Mouse (Mus musculus) ES-E14 (cell line): ENCODE results near the gene Trim2. TPM values are rescaled to one million over a fixed set of nuclear protein-coding genes. Genes with fewer than 3 reads are reported as not detected.
A peak's percentile ranks its signal among the peaks of the same experiment; 100 is the strongest.

ENCODE experiments used
- DNase-seq: peaks from one replicate; pipeline ENCODE4 v3.0.0-alpha.2; 2013; ENCODE audit warnings: low read depth, low spot score
- H3K27ac ChIP-seq: 2 replicates; pipeline ENCODE4 v1.5.1; 2012; ENCODE audit warnings: low read depth, mild to moderate bottlenecking, low read length, moderate library complexity, mixed read lengths; ENCODE audit not compliant: poor library complexity, insufficient read depth, severe bottlenecking
- H3K36me3 ChIP-seq: 2 replicates; pipeline ENCODE4 v1.6.1; 2012; ENCODE audit warnings: mild to moderate bottlenecking, low read length, moderate library complexity, mixed read lengths; ENCODE audit not compliant: control insufficient read depth, poor library complexity, insufficient read depth, severe bottlenecking
- H3K4me1 ChIP-seq, 2 experiments: fragments of 150-350 bp in 1 of 2; sonication (generic) in 1 of 2; 2 replicates each; pipeline ENCODE4 v1.6.1; 2012; ENCODE audit warnings: low read length in 2 of 2, mild to moderate bottlenecking in 1 of 2, mixed read lengths in 1 of 2; ENCODE audit not compliant: control insufficient read depth in 2 of 2, insufficient read depth in 2 of 2, poor library complexity in 1 of 2
- H3K4me3 ChIP-seq, 2 experiments: fragments of 150-350 bp in 1 of 2; sonication (generic) in 1 of 2; 2 replicates each; pipeline ENCODE4 v1.5.1; 2012; ENCODE audit warnings: low read length in 2 of 2, low read depth in 1 of 2, mild to moderate bottlenecking in 1 of 2, mixed read lengths in 1 of 2; ENCODE audit not compliant: insufficient read depth in 1 of 2, poor library complexity in 1 of 2, severe bottlenecking in 1 of 2
- H3K9ac ChIP-seq: 2 replicates; pipeline ENCODE4 v1.6.1; 2012; ENCODE audit warnings: low read depth, mild to moderate bottlenecking, low read length, mixed read lengths; ENCODE audit not compliant: poor library complexity, insufficient read depth, severe bottlenecking
- H3K9me3 ChIP-seq: fragments of 150-350 bp; sonication (generic); 2 replicates; pipeline ENCODE4 v1.6.1; 2012; ENCODE audit warnings: low read depth, mild to moderate bottlenecking, low read length; ENCODE audit not compliant: control insufficient read depth, insufficient read depth
- CHD2 ChIP-seq: IDR thresholded peaks from 2 replicates; pipeline ENCODE4 v1.6.1; 2014; ENCODE audit warnings: mild to moderate bottlenecking, low read depth, low read length, inconsistent platforms
- HCFC1 ChIP-seq: IDR thresholded peaks from 2 replicates; pipeline ENCODE4 v1.6.1; 2012; ENCODE audit warnings: low read length, inconsistent platforms, borderline replicate concordance; ENCODE audit not compliant: insufficient read depth
- MAFK ChIP-seq: IDR thresholded peaks from 2 replicates; pipeline ENCODE4 v1.6.1; 2014; ENCODE audit warnings: mild to moderate bottlenecking, low read depth, low read length, inconsistent platforms; ENCODE audit not compliant: insufficient read depth
- ZC3H11A ChIP-seq: IDR thresholded peaks from 2 replicates; pipeline ENCODE4 v1.6.1; 2012; ENCODE audit warnings: low read depth, mild to moderate bottlenecking, inconsistent platforms, low read length, borderline replicate concordance
- ZNF384 ChIP-seq: IDR thresholded peaks from 2 replicates; pipeline ENCODE4 v1.6.1; 2012; ENCODE audit warnings: low read depth, low read length, inconsistent platforms
- in situ Hi-C, 2 experiments: fragments of 600-800 bp; cut with MboI; formaldehyde crosslinking; loops; one replicate each; pipeline ENCODE4 v1.15.1; 2025; ENCODE audit warnings: low sequenced_read_pairs in 2 of 2, inconsistent platforms in 1 of 2; ENCODE audit not compliant: unreplicated experiment in 2 of 2
- total RNA-seq: library from RNA; depleted of rRNA; stranded (reverse); fragments of 300-350 nt; gene quantifications from 2 replicates; pipeline ENCODE4 v1.2.3, GENCODE M21; 2012

The Trim2 gene
- total RNA-seq, 1 experiment, result 27.3 TPM

- H3K36me3 ChIP-seq, result no peaks in the 10 kb centered on the region
- peak overlapping the region; percentile 58 to 60 for H3K4me3 ChIP-seq
- in situ Hi-C loops, result no loop called here
- H3K4me1 ChIP-seq, result peaks cover 0 to 6% of the 10 kb centered on the region in 2 experiments; a peak in 2 of 4 replicates
- H3K9me3 ChIP-seq, result no peaks in the 10 kb centered on the region
- peak; percentile 94 for DNase-seq
- no peak for TF ChIP-seq HCFC1
- TF ChIP-seq ZNF384, result no peak
- TF ChIP-seq ZC3H11A, result no peak
- TF ChIP-seq MAFK, result no peak
- TF ChIP-seq CHD2, result no peak
- peak overlapping the region; percentile 65; the same call in 1 of the 2 replicates for H3K9ac ChIP-seq
- H3K27ac ChIP-seq, result peak overlapping the region; percentile 83
These were observed 78.3 kb downstream of the Trim2 start for GRCm38 (mm10) chr3:84228203-84228870.

DNA sequence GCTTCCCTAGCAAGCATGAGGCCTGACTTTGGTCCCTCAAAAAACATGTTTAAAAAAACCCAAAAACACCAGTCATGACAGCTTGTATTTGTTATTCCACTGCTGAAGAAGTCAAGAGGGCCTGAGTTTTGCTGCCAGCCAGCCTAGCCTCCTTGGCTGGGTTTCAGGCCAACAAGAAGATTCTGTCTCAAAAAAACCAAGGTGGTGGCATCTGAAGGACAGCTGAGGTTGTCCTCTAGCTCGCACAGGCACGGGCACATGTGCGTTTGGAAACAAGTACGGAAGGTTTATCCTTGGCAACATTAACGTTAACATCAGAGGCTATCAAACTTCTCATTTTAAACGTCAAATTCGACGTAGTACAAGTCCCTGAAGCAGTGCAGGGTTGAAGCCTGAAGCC, 79.0 kb downstream of the Trim2 start:
- no peak for DNase-seq
- H3K9ac ChIP-seq, result no peak overlapping the region
- in situ Hi-C loops, result no loop called here
- H3K9me3 ChIP-seq, result no peaks in the 10 kb centered on the region
- no peak overlapping the region; the same call in 1 of the 2 replicates for H3K27ac ChIP-seq
- no peak overlapping the region for H3K4me3 ChIP-seq
- no peaks in the 10 kb centered on the region for H3K36me3 ChIP-seq
- TF ChIP-seq HCFC1, result no peak
- TF ChIP-seq MAFK, result no peak
- no peak for TF ChIP-seq CHD2
- peaks cover 0 to 6% of the 10 kb centered on the region in 2 experiments; a peak in 2 of 4 replicates for H3K4me1 ChIP-seq

DNA sequence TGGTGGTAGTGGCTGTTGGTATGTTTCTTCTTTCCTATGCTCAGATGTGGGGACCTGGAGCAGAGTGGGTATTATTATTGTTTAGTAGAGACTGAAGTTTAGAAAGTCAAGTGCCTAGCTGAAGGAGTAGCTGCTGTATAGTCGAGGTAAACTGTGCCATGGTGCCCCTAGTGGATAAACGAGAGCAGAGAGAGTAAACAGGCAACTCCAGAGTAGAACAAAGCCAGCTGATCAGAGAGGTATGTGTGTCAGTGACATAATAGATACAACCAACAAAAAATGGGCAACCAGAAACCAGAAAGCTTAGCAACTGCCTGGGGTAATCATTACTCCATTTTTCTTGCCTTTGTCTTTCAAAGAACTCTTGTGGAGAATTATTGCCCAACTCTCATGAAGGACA, 81.7 kb downstream of the Trim2 start:
- no peak overlapping the region for H3K27ac ChIP-seq
- in situ Hi-C loops, result no loop called here
- H3K36me3 ChIP-seq, result no peaks in the 10 kb centered on the region
- peak; percentile 46 for DNase-seq
- no peak overlapping the region for H3K9ac ChIP-seq
- TF ChIP-seq CHD2, result no peak
- TF ChIP-seq ZC3H11A, result no peak
- TF ChIP-seq MAFK, result no peak
- no peak for TF ChIP-seq HCFC1
- no peak for TF ChIP-seq ZNF384
- peaks cover 3 to 6% of the 10 kb centered on the region in 2 experiments; a peak in 2 of 4 replicates for H3K4me1 ChIP-seq
- no peaks in the 10 kb centered on the region for H3K9me3 ChIP-seq
- H3K4me3 ChIP-seq, result no peak overlapping the region

DNA sequence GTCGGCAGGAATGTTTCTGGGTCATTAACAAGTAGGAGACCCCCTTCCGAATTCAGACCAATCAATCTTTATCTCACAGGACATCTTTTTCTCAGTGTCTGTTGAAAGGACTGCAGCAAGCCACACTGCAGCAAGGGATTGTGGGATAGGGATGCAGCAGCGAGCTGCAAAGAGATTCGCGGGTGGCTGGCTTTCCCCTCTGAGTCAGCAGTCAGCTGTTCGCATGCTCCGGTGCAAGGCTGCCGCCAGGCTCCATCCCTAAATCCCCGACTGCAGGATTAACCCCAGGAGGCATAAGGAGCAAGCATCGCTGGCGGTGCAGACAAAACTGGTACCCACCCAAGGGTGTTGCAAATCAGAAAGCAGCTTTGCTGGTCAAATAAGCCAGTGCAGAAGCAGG, 85.9 kb downstream of the Trim2 start:
- Histone ChIP-seq H3K9ac (peak overlapping the region; percentile 46), H3K4me1 (peaks cover 2 to 10% of the 10 kb centered on the region in 2 experiments; a peak in 3 of 4 replicates), H3K9me3 (no peaks in the 10 kb centered on the region), H3K36me3 (no peaks in the 10 kb centered on the region), H3K4me3 (peak overlapping the region; percentile 30 to 59), H3K27ac (no peak overlapping the region)
- no peak for DNase-seq
- TF ChIP-seq MAFK, result peak; percentile 45; the same call in 1 of the 2 replicates
- no peak for TF ChIP-seq ZC3H11A
- in situ Hi-C loops, result no loop called here
